Mouse (Mus musculus): ENCODE results near the gene Sub1. TPM values are rescaled to one million over a fixed set of nuclear protein-coding genes. Genes with fewer than 3 reads are reported as not detected.
A peak's percentile ranks its signal among the peaks of the same experiment; 100 is the strongest.

Gene Sub1
- total RNA-seq, 2 experiments from 2014 or later: 291 to 292 TPM

DNA sequence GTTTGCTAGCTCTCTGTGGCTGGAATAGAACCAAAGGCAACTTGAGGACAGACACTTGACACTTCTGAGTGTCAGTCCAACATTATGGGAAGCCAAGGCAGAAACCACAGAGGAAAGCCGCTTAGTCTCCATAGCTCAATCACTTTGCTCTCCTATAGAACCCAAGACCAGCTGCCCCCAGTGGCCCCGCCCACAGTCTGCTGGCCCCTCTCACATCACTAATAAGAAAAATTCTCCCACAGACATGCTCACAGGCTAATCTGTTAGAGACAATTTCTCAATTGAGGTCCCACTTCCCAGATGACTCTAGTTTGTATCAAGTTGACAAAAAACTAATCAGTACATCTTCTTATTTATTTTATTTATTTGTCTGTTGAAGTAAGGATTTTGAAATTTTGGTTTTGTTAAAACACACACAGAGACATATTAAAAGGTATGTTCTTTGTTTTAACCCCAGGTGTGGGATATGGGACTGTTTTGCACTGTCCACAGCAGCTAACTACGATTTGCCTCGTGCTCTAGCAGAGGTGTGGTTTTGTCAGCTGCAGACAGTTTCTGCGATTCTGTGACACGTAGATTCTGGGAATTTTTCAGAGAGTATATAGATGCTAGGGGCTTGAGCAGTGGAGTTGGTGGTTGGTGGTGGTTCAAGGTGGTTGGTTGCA is 16.9 kb upstream of the Sub1 start:
- DNase-seq: no peak
- intact Hi-C loops (cut with DNase I): no loop called here

DNA sequence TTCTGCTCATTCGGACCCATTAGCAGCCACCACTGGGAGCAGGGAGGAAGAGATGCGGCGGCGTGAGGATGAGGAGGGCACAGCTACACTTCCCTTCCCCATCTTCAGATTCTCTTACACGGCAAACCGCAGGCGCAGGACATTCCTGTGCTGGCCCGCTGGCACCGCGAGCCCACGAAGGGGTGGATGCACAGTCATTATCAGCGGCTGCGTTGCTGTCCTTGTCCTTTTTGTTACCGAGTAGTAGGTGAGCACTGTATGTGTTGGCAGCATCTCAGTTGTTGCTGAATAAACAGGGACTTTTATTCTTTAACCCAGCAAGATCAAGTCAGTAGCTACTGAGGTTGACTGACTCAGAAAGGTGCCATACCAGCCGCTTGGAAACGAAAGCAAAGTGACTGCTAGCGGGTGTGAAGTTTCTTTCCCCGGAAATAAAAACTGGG is 13.8 kb upstream of the Sub1 start:
- intact Hi-C loops (cut with DNase I): no loop called here
- DNase-seq: no peak

DNA sequence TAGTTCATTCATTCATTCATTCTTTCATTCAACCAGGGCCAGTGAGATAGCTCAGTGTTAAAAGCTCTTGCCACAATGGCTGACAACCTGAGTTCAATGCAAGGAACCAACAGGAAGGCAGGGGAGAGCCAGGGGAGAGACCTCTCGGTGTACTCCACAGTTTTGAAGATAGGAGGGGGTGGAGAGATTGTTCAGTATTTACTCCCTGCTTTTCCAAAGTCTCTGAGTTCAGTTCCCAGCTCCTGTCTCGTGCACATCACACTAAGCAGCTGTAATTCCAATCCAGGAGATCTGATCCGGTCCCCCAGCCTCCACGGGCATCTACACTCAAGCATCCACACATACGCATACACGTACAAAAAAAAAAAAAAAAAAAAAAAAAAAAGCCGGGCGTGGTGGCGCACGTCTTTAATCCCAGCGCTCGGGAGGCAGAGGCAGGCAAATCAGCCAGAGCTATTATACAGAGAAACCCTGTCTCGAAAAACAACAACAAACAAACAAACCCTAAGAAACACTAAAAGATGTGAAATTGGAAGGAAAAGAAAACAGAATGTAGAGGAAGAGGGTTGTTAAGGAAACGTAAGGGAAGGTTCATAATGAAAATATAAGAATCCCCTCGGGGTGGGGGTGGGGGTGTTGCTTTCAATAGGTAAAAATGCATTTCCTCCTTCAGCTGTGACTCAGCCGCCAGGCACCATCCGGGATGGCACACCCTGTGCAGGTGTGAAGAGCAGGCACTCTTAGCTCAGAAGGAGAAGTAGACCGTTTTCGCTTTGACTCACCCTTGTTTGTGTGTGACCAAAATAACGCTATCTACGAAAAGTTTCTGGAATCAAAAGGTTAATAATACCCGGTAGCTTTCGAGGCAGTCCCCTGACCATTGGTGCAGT is 13.2 kb upstream of the Sub1 start:
- DNase-seq: no peak
- intact Hi-C loops (cut with DNase I): no loop called here

DNA sequence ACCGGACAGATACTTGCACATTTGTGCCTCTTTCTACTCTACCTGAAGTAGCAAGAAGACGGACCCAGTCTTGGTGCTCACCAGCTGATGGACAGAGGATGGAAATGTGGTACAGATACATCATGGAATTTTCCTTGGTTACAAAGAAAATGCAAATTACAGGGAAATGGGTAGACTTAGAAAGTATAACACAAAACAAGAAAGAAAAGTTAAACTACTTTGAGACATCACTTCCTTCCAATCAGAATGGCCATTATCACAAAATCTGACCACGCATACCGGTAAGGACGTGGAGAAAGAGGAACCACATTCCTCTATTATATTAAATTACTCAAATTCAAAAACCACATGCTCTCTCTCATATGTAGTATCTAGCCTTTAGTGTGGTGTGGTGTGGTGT is 12.1 kb upstream of the Sub1 start:
- intact Hi-C loops (cut with DNase I): no loop called here
- DNase-seq: no peak

DNA sequence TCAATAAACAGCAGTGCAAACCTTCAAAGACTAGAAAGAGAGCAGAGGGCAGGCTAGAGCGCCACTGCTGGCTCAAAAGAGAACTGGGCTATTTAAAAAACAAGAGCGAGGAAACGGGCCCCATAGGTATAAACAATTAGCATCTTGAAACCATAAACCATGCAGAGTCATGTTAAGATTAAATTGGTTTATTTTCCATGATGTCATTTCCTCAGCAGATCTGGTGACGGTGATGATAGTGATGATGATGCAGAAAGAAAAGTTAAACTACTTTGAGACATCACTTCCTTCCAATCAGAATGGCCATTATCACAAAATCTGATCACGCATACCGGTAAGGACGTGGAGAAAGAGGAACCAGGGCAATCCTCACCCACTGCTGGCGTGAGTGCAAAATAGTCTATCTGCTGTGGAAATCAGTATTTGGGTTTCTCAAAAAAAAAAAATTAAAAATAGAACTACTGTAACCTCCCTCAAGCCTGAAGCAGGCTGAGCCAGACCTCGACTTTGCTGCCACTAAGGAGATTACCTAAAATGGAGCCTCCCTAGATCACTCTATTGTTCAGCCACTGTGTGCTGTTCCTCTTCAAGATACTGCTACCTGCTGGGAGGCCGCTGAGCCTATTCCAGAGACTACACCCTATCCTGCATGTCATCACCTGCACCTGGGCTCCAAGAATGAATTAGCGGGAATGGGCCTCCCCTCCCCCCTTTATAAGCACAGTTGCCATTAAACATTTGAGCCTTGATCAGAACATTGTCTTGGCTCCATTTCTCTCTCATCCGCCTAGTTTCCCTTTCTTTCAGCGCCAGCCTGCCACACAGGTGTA is 11.4 kb upstream of the Sub1 start:
- DNase-seq: no peak
- intact Hi-C loops (cut with DNase I): no loop called here

DNA sequence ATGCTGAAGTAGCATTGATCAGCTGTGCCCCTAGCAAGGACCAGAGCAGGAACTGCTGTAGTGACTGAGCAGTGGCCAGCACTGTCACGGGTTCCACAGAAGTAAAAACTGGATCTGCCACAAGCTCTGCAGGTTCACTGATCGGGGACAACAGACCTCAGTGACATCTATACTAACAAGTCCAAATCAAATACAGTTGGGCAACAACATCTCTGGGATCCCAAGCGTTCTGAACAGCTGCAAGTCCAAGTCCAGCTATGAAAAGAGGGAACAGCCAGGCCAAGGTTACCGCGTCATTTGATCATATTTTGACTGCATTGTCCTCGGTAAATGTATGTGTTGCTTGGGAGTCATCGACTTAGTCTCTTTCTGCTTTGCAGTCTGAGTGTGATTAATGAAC is 10.6 kb upstream of the Sub1 start:
- no peak for DNase-seq
- intact Hi-C loops (cut with DNase I): no loop called here

DNA sequence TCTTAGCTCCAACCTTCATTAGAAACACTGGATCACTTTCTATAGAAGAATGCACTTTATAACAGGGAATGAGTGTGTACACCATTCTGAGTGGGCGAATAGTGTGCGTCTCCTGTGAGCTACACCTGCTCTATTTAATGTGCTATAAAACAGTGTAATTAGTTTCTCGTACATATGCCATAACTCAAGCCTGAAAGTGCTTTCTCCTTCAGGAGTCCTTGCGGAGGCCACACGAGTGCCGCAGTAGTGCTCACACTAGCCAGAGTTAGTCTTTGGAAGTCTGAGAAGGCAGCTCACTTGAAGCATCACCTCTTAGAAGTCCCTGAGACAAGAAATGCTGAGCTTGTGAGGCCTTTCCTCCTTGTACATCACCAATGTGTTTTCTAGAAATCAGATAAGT is 9.4 kb upstream of the Sub1 start:
- intact Hi-C loops (cut with DNase I): no loop called here
- DNase-seq: no peak

DNA sequence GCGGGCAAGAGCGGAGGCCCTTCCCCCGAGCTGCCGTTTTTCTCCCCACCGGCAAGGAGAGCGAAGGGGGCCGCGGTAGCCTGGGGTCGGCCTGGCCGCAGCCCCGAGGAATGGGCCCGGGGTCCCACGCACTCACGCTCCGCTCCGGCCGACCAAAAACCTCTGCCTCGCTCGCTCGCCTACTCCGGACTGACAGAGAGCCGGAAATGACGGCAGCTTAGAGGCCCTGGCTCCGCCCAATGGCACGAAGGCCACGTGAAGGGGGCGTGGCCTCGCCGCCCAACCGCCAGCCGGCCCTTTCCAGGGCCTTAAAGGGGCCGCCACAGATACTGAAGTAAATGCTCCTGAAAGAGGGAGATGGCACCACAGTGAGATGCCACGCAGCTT is 975 bp downstream of the Sub1 start:
- intact Hi-C loops (cut with DNase I): loop anchor here (5.0 to 10.0 kb wide), 2 partner anchors 76 to 119 kb away; partner anchors contain the start of gene Zfr
- DNase-seq: peak; percentile 96

DNA sequence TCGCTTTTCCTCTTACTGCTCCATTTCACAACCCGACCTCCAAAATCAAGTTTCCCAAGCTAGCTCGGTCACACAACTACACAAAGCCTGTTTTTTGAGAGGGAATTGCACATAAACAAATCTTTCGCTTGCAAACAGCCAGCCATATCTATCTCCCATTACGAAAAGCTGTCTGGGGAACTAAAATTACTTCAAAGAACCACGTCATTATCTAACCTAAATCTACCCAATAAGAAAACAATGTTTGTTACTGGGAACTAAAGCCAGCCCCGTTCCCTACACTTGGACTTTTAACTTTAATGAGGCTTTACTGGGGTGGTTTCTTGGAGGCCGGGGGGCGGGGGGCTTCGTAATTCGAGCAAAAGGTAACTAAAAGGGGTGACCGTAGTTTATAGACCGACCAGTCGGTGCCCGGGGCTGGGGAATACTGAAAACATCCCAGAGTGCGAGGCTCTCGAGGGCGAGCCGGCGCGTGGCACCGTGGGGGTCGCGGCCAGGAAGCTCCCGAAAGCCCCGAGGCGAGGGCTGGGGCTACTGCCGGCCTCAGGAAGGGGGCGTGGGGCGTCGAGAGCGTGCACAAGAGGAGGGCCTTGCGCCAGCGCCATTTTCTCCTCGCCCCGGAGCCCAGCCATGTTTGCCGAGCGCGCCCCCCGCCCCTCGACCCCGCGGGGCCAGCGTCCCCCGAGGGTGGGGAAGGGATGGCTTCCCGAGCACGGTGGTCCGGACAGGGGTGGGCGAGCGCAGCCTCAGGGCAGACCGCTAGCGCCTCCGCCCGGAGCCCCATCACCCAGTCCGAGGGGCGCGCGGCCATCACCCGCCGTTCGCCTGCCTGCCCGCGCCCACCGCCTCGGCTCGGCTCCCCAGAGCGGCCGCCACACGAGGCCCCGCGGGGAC is 1.6 kb downstream of the Sub1 start:
- DNase-seq: peak; percentile 76
- intact Hi-C loops (cut with DNase I): loop anchor here (5.0 to 10.0 kb wide), 3 partner anchors 77 to 147 kb away; partner anchors contain the start of gene Zfr

DNA sequence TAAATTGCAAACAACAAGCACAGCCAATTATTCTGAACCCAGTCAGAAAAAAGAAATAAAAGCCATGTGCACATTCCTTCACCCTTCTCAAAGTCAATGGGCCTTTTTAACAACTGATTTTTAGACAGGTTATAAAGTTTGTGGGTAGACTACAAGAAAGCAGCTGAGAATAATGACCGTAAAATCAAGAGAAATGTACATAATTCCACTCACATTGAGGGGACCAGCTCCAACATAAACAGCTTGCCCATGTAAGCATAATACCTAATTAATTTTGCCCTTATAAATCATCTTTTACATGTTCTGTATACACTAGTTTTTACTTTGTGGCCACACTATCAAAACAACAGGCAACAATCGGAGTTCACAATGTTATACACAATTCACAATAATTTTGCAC is 2.8 kb downstream of the Sub1 start:
- intact Hi-C loops (cut with DNase I): loop anchor here (5.0 to 10.0 kb wide), 2 partner anchors 121 to 148 kb away; partner anchors contain the start of gene Zfr
- DNase-seq: no peak

DNA sequence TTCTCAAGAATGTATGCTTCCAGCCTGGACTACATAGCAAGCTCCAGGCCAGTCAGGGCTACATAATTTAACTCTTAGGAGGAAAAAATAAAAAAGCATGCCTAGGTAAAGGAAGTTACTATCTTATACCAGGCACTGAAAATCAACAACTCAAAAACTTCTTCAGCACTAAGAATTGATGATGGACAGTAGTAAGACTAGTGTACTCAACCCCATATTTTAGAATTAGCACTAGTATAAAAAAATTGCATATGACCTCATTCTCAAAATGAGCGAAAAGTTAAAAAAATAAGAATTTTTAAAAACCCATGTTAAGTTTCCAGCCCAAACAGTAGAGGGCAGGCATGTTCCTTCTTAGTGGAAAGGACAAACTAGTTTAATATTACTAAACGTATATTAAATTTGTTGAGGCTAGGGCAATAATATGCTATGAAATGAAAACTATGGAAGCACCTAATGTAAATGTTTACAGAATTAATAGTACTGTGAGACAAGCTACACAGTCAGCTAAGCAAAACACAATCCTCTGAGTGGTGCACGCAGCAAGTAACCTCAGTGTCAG is 5.2 kb downstream of the Sub1 start:
- no peak for DNase-seq
- intact Hi-C loops (cut with DNase I): loop anchor here (5.0 to 10.0 kb wide), 2 partner anchors 123 to 151 kb away; partner anchors contain the start of gene Zfr

DNA sequence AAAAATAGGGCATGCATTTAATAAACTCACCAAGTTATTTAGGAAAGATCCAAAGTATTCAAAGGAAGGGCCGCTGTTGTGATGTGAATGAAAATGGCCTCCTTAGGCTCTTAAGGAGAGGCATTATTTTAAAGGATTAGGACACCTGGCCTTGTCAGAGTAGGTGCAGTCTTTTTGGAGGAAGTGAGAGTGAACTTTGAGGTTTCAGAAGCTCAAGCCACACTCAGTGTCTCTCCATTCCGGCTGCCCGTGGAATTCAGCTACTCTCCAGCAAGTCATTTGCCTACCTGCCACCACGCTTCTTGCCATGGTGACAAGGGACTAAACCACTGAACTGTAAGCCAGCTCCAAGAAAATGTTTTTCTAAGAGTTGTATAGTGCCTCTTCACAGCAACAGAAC is 8.2 kb downstream of the Sub1 start:
- no peak for DNase-seq
- intact Hi-C loops (cut with DNase I): loop anchor here (5.0 to 10.0 kb wide), 2 partner anchors 169 to 836 kb away; partner anchors contain the start of genes 6030458C11Rik and Drosha

DNA sequence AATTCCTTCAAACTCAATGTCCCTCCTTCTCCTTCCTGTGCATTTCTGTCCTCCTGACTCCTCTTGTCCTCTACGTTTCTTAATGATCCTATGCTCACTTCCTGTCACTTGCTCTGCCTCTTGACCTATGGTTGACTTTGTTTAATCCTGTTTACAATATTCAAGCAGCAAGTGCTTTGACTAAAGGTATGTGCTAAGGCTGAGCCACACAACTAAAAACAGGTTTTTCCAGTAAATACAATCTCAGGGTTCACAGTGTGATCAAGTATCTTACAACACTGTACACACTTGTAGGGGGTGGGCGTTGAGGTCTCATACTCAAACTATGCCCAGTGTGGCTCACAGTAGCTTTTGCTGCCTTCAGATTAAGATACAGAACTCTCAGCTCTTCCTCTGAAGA is 8.9 kb downstream of the Sub1 start:
- intact Hi-C loops (cut with DNase I): loop anchor here (5.0 to 10.0 kb wide), 2 partner anchors 169 to 837 kb away; partner anchors contain the start of genes 6030458C11Rik and Drosha
- DNase-seq: no peak

DNA sequence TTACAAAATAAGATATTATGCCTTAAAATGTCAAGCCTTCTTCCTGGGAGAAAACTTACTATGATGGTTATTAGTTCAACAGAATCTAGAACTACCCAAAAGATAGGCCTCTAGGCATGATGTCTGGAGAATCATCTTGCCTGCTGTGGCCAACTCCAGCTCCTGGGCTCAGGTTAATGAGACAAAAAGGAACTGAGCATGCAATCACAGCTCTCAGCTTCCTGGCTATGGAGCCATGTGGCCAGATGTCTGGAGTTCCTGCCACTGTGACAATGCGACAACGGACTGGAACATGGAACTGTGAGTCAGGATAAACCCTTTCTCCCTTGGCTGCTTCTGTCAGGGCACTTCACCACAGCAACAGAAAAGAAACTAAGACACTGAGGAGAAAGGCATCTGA is 14.8 kb downstream of the Sub1 start:
- intact Hi-C loops (cut with DNase I): loop anchor here (10.0 kb wide), 1 partner anchor 843 kb away; the partner anchor contains the start of genes 6030458C11Rik and Drosha
- no peak for DNase-seq

DNA sequence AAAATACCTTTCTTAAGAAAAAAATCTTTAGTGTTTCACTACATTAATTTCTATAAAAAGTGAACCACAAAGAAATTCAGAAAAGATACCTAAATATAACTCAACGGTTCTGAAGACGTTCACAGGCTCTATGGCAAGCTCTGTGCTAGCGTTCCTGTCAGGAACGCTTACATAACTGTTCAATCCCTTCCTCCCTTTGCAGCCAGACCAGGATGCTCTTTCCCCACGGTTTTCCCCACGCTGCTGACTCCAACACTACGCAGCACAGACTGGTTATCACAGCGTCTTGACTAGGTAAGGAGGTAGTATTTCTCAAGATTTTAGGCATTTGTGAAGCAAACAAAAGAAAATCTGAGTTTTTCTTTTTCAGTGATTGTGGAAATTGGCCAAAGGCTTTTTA is 15.3 kb downstream of the Sub1 start:
- DNase-seq: no peak
- intact Hi-C loops (cut with DNase I): loop anchor here (10.0 kb wide), 1 partner anchor 843 kb away; the partner anchor contains the start of genes 6030458C11Rik and Drosha

DNA sequence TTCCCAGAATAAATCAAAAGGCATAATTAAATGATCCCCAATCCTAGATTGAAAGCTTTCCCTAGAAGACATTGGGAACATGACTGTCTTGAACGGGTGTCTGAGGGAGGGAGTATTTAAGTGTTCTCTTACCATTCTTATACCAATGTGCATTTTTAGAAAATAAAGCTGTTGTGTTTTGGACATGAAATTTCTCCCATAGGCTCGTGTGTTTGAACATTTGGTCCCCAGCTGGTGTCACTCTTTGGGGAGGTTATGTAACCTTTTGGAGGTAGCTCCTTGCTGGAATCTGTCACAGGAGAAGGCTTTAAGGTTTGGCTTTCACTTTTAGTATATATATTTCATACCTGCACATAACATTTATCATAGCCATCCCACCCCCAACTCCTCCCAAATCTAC is 18.6 kb downstream of the Sub1 start:
- intact Hi-C loops (cut with DNase I): loop anchor here (10.0 kb wide), 1 partner anchor 597 kb away; no protein-coding TSS in a partner anchor
- DNase-seq: no peak

DNA sequence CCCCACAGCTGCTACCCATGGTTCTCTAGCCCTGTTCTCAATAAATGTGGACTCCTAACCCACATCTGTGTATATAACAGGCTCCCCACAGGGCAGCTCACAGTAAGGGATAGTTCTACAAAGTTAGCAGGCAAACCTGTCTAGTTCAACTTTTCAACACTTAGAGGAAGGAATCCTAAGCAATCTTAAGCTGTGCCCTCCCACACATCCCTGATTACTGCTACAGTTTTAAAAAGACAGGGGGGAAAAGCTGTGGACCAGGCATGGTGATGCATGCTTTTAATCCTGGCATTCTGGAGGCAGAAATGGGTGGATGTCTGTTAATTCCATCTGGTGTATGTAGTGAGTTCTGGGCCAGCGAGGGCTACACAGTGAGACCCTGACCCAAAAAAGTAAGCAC is 19.7 kb downstream of the Sub1 start:
- intact Hi-C loops (cut with DNase I): loop anchor here (10.0 kb wide), 1 partner anchor 598 kb away; no protein-coding TSS in a partner anchor
- no peak for DNase-seq

DNA sequence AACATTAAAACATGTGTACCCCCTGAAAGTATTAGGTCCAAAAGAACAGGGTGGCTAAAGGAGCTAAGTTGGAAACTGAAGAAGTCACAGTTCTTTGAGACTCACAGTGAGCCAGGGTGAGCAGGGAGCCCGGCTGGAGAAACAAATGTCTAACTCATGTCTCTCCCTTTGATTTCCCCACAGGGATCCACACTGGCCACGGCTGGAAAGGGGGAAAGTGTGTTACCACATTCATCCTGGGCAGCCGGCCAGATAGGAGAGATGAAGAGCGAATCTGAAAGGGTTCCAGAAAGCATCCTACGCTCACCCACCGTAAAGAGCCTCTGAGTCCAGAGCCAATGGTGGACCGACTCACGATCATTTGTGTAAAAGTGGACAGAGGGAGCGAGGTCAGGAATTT is 20.9 kb downstream of the Sub1 start:
- intact Hi-C loops (cut with DNase I): loop anchor here (10.0 kb wide), 1 partner anchor 599 kb away; no protein-coding TSS in a partner anchor
- peak; percentile 42 for DNase-seq

DNA sequence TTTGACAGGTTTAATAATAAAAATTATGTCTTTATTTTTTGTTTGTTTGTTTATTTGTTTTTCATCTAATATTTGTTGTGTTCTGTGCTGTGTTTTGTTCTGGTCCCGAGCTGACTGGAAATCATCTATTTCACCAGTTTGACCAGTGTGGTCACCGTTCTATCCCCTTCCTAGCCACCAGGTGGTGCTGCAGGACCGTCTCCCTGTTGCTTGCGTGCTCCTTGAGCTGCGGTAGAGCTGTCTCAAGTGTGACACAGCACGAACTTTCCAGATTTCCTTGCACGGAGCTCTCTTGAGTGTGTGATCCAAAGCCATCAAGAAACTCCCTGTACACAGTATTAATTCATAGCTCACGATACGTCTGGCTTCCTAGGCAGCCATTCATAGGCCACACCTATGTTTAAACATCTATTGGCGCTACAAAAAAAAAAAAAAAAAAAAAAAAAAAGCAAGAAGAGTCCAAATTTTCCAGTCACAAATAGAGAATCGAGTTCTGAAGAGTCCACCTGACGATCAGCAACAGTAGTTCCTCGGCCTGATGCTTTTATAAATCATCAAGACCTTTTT is 24.8 kb downstream of the Sub1 start:
- intact Hi-C loops (cut with DNase I): loop anchor here (5.0 to 10.0 kb wide), 2 partner anchors 295 to 603 kb away; no protein-coding TSS in a partner anchor
- DNase-seq: peak; percentile 82

Data from left cerebral cortex, postnatal 4 days (tissue).